Mouse (Mus musculus) induced T-regulatory cell, adult 2 months (primary cell): ENCODE results near the gene Ppp2r2c.
A peak's percentile ranks its signal among the peaks of the same experiment; 100 is the strongest.
"Not testable (repeated sequence)": the region's sequence is repeated elsewhere in the genome, so short reads cannot be mapped to it uniquely, and the experiment has no call there.

Source experiments
- DNase-seq: peaks from one replicate; pipeline ENCODE4 v3.0.0-alpha.2; 2012; ENCODE audit warnings: low read depth

Gene Ppp2r2c

GRCm38 (mm10) chr5:36929376-36929775, 61.1 kb downstream of the Ppp2r2c start:
- no peak for DNase-seq

- no peak for DNase-seq
Observed at GRCm38 (mm10) chr5:36933383-36933782, 65.1 kb downstream of the Ppp2r2c start.

DNA sequence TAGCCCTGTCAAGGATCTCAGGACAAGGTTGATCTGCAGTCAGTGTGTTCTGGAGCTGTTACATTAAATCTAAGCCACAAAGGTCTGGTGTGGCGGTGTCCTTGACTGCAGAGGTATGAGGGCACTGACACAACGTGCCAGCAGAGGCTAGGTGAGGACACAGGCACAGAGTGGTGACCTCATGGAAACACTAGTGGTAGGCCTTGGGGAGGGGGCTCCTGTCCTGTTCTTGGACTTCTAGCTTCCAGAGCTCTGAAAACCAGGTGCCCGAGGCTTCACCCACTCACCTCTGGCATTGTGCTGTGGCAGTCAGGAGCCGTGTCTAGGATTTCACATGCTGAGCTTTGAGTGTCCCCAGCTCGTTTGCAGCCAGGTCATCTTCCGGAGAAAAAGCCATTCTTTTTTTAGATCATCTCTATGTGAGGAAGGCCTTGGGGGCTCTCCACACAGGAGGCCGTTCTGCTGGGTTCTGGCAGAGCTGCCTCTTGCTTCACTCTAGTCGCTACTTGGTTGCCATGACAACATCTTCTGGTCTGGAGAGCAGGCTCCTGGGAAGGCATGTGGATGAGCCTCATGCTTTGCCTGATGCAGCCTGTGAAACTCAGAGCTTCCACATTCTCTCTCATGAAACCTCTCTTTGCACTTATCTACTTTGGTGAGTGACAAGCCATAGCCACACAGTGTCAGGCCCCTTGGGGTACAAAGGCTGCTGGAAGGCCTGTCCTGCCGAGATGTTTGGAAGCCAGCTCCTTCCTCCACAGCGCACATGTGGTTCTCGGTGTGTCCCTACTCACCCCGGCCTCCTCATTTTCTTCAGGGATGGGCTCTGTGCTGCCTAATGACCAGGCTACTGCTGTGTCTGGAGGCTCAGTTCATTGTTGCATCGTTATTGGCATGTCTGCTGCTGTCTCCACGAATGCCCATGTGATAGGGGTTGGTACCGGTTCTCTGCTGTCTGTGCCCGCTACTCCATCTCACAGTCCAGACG, 67.5 kb downstream of the Ppp2r2c start:
- DNase-seq = no peak

DNA sequence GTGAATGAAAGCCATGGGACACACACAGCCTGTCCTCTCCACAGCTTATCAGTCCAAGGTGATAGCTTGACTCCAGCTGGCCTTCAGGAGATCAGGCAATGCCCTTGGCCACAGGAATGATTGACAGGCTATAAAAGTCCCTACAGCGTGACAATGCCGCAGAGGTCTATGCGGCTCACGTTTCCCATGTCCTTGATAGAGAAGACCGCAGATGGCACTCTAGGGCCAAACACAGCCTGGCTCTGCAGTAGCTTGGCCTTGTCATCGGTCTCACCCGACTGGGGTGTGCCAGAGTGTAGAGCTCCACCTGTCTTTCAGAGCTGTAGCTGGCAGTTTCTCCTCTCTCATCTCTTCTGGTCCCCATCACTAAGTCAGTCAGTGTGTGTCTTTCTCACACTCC, 68.2 kb downstream of the Ppp2r2c start:
- no peak for DNase-seq

DNA sequence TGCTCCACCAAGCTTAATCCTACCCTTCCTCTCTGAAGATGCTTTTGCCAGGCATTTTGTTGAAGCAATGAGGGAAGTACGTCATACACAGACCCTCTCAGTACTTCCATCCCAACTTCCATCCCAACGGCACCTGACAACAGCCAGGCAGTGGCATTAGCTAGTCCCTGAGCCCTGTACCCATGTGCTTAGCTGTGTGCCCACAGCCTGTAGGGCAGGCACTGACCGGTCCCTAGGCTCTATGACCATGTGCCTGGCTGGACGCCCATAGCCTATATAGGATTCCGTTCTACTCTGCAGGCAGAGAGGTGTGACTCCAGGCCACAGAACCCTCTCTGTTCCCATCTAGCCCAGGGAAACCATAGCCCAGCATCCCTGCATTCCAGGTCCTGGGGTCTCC, 69.7 kb downstream of the Ppp2r2c start:
- no peak for DNase-seq

DNA sequence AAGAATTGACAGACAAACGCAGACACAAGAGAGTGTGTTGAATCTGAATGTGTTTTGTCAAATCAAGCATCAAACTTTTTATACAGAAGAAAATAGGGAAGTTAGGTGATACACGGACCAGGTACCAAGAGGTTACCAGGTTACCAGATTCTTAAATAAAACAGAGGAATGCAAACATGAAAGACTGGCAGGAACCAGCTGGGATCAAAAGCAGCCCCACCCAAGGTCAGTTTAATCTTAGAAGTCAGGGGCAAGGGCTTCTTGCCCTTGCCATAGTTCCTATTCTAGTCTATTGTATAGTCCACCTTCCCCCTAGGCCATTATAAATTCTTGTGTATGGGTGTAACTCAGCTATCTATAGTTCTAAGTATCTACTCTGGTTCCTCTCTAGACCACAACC, 70.7 kb downstream of the Ppp2r2c start:
- DNase-seq = not testable (repeated sequence)

- no peak for DNase-seq
Observed at GRCm38 (mm10) chr5:36942446-36942845, 74.1 kb downstream of the Ppp2r2c start.

DNA sequence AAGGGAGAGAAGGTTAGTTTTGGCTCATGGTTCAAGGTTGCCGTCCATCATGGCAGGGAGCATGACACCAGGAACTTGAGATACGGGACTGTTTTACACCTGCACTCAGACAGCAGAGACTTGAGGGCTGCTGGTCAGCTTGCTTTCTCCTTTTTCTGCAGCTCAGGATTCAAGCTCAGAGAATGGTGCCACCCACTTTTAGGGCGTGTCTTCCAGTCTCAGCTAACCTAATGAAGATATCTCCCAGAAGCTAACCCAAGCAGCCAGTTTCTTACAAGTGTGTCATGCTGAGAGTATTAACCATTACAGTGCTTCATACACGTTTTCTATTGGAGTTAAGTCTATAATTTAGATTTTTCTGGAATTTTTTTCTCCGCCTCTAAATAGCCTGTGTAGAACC, 76.2 kb downstream of the Ppp2r2c start:
- DNase-seq = no peak

GRCm38 (mm10) chr5:36945102-36945701, 76.9 kb downstream of the Ppp2r2c start:
- DNase-seq = no peak

- no peak for DNase-seq
Observed at GRCm38 (mm10) chr5:36945713-36946112, 77.4 kb downstream of the Ppp2r2c start.

DNA sequence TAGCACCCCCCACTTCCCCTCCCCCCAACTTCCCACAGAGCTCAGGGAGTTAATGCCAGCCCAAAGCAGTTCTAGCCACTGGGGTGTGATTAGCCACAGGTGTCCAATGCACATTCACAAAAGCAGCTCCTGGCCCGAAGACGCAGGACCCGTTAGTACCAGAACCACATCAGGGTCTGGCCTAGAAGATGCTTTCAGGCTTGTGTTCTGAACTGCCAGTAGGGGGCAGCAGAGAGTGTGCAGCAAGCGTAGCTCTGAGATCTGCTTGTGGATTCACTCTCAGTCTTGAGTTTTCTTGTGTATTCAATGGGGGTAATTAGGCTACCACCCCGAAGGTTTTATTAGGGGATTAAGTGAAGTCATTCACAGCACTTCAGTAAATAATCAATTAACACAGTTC, 78.1 kb downstream of the Ppp2r2c start:
- DNase-seq = peak; percentile 78

GRCm38 (mm10) chr5:36948831-36949230, 80.5 kb downstream of the Ppp2r2c start:
- peak; percentile 80 for DNase-seq

- peak; percentile 49 for DNase-seq
Observed at GRCm38 (mm10) chr5:36950871-36951270, 82.6 kb downstream of the Ppp2r2c start.

DNA sequence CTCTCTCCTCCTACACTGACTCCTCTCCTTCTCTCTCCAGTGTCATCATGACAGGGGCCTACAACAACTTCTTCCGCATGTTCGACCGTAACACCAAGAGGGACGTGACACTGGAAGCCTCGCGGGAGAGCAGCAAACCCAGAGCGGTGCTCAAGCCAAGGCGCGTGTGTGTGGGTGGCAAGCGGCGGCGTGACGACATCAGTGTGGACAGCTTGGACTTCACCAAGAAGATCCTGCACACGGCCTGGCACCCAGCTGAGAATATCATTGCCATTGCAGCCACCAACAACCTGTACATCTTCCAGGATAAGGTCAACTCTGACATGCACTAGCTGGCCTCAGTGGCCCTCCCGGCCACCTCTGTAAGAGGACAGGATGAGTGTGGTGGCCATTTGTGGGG, 84.0 kb downstream of the Ppp2r2c start:
- DNase-seq = no peak

DNA sequence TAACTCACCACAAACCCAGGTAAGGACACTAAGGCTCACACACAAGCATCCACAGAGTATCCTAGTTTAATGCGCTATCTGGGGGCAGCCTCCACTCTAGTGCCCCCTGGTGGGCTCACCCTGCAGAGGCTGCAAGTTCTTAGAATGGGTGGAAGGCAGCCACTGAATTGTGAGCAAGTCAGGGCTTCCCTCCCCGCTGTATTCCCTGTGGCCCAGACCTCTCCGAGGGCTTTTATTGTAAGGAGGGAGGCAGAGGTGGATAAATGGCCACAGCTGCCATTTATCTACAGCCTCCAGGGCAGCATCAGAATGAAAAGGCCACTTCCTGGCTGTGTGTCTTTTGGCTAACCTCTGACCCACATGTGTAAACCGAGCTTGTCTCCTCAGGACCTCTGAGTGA, 87.1 kb downstream of the Ppp2r2c start:
- DNase-seq = peak; percentile 52

DNA sequence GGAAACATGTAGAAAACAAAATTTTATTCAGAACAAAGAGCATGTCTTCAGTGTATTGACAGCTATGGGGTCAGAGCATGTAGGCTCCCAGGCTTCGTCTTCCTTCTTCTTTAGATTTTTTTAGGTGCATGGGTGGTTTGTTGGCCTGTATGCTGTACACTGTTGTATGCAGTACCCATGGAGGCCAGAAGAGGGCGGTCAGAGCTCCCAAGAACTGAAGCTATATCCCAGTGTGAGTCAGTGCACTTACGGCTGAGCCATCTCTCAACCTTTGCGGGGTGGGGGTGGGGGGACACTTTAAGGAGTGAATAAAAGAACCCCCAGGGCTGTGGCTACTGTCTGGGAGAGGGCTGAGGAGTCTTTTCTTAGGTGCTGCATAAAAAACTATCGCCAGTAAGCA, 90.5 kb downstream of the Ppp2r2c start:
- DNase-seq = peak; percentile 77

DNA sequence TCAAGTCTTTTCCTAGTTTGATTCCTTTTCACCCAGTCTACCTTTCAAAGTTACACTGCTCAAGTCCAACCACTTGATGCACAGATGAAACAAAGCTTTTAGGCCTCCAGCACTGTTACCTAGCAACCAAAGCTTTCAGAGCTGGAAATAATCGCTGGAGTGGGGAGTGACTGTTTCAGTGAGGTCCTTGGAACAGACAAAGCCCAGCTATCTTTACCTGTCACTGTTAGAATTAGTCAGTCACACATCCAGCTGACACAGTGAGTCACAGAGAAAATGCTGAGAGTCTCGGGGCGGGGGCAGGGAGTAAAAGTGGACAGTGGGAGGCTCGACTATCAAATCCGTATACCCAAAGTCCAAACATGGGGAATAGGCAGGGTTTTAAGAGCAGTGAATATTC, 92.2 kb downstream of the Ppp2r2c start:
- no peak for DNase-seq

DNA sequence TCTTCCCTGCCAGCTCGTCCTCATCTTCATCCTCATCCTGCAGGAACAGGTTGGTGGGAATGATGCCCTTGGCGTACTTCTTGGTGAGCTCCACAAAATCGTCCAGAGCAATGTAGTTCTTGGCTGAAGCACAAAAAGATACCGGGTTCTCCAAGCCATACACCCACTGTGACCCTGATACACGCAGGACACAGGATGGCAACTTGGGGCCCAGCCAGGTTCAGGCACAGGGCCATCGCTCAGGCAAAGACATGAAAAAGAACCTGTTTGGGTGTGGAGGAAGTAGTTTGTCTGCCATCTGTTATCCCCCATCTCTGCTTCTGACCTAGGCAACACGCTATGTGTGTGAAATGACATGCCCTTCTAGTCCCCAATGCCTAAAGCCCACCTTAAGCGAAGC, 103.3 kb downstream of the Ppp2r2c start:
- no peak for DNase-seq

GRCm38 (mm10) chr5:36975336-36975735, 107.0 kb downstream of the Ppp2r2c start:
- DNase-seq = no peak

GRCm38 (mm10) chr5:36977809-36978208, 109.5 kb downstream of the Ppp2r2c start:
- no peak for DNase-seq

- DNase-seq = no peak
Observed at GRCm38 (mm10) chr5:36979001-36979400, 110.7 kb downstream of the Ppp2r2c start.

DNA sequence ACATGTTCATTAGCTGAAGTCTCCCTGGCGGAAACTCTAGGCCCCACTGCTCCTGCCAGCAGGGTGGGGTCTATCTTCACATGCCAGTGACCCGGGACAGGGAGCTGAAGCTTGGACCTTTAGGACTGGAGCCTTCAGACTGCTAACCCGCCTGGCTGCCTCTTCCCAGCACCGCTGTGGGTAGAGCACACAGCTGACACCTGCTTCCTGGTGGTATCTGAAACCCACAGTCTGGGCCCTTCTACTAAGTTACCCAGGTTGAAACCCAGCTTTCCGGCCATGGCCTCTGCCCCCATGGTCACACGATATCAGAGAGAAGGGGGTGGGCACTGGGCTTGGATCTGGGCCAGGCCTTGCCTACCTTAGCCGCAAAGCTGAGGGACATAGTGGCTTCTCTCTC, 111.3 kb downstream of the Ppp2r2c start:
- DNase-seq = no peak

- no peak for DNase-seq
Observed at GRCm38 (mm10) chr5:36982271-36982670, 114.0 kb downstream of the Ppp2r2c start.
